8 mouse cellular contexts compared by ENCODE assay signal in genomic region chr5:100500458-100500961, GRCm38 (mm10). TPM values are rescaled to one million over a fixed set of nuclear protein-coding genes. Genes with fewer than 3 reads are reported as not detected.
DNase-seq lines count a peak whose midpoint lies in the region; ATAC-seq and TF ChIP-seq lines count a peak whose summit lies in the region.

Lin54 (minus strand) TSS chr5:100500639.

- no peak for TF ChIP-seq CTCF in cerebellum, adult 2 months (IDR thresholded peaks at IDR 0.05; ENCODE audit: borderline replicate concordance, insufficient read depth, low read depth, low read length)
- TF ChIP-seq CTCF in forebrain, postnatal 0 days (IDR thresholded peaks at IDR 0.05; ENCODE audit: low read depth): peak; percentile 58
- no peak for TF ChIP-seq CTCF in olfactory bulb, adult 2 months (IDR thresholded peaks at IDR 0.05; ENCODE audit: insufficient read depth, low read depth, low read length)

- H3K4me2 ChIP-seq in forebrain, postnatal 0 days (ENCODE audit: low read depth): peak within 1 kb of the TSS; percentile 90
- peak within 1 kb of the TSS; percentile 90 for H3K4me2 ChIP-seq in lung, embryonic 15.5 days

- peak within 1 kb of the TSS; percentile 39 for H3K9ac ChIP-seq in forebrain, postnatal 0 days
- H3K9ac ChIP-seq in lung, embryonic 15.5 days: peak within 1 kb of the TSS; percentile 59

- H3K27ac ChIP-seq in cerebellum, adult 2 months (ENCODE audit: insufficient read depth, low read length): no peak within 1 kb of the TSS
- peak within 1 kb of the TSS; percentile 64 for H3K27ac ChIP-seq in forebrain, postnatal 0 days (ENCODE audit: low read depth, low read length)
- peak within 1 kb of the TSS; percentile 68 for H3K27ac ChIP-seq in lung, embryonic 15.5 days
- no peak within 1 kb of the TSS for H3K27ac ChIP-seq in olfactory bulb, adult 2 months (ENCODE audit: insufficient read depth, low read depth, low read length)

- no peaks in the 10 kb centered on the region for H3K36me3 ChIP-seq in forebrain, postnatal 0 days (ENCODE audit: insufficient read depth)
- no peaks in the 10 kb centered on the region for H3K36me3 ChIP-seq in lung, embryonic 15.5 days

- 0 out of 2 replicates have a peak, but pooled peaks have one; percentile 32 for TF ChIP-seq POLR2A in cerebellum, adult 2 months (IDR thresholded peaks at IDR 0.05; ENCODE audit: borderline replicate concordance, insufficient read depth, low read length)
- TF ChIP-seq POLR2A in olfactory bulb, adult 2 months (IDR thresholded peaks at IDR 0.05; ENCODE audit: insufficient read depth, low read depth, low read length): peak; percentile 47; the same call in 1 of the 2 replicates

- ATAC-seq in forebrain, postnatal 0 days: peak; percentile 96
- ATAC-seq in lung, embryonic 15.5 days (ENCODE audit: borderline replicate concordance, extremely low read depth, low FRiP score, low TSS enrichment): peak; percentile 96

- H3K4me3 ChIP-seq in cerebellum, adult 2 months (replicated peaks; ENCODE audit: insufficient read depth, low read depth, low read length): peak within 1 kb of the TSS; percentile 77
- peak within 1 kb of the TSS; percentile 94 for H3K4me3 ChIP-seq in forebrain, postnatal 0 days (ENCODE audit: low read depth, low read length)
- H3K4me3 ChIP-seq in lung, embryonic 15.5 days: peak within 1 kb of the TSS; percentile 67
- H3K4me3 ChIP-seq in olfactory bulb, adult 2 months (ENCODE audit: insufficient read depth, low read depth, low read length): peak within 1 kb of the TSS; percentile 75

- peak; percentile 78 for DNase-seq in MEL-GATA-1-ER (ENCODE audit: extremely low read depth, low read depth)
- peak; percentile 90 to 92 for DNase-seq in cerebellum, adult 2 months
- DNase-seq in forebrain, postnatal 0 days: peak; percentile 92
- peak; percentile 91 for DNase-seq in heart, postnatal 4 days
- DNase-seq in layer of hippocampus, adult 9-10 months (ENCODE audit: low spot score): peak; percentile 75
- DNase-seq in thymus, adult 18-20 months: peak; percentile 82 to 91

- H3K4me1 ChIP-seq in cerebellum, adult 2 months (ENCODE audit: control insufficient read depth, insufficient read depth, low read length): no peaks in the 10 kb centered on the region
- H3K4me1 ChIP-seq in forebrain, postnatal 0 days (ENCODE audit: insufficient read depth): peaks cover 18% of the 10 kb centered on the region
- peaks cover 20% of the 10 kb centered on the region for H3K4me1 ChIP-seq in lung, embryonic 15.5 days
- H3K4me1 ChIP-seq in olfactory bulb, adult 2 months (ENCODE audit: control insufficient read depth, insufficient read depth, low read length): 0 out of 2 replicates have a peak, but pooled peaks cover 2% of the 10 kb centered on the region

- no peaks in the 10 kb centered on the region for H3K27me3 ChIP-seq in cerebellum, adult 2 months (ENCODE audit: control insufficient read depth, insufficient read depth, low read length)
- no peaks in the 10 kb centered on the region; the same call in 1 of the 2 replicates for H3K27me3 ChIP-seq in forebrain, postnatal 0 days (ENCODE audit: insufficient read depth, low read length)
- H3K27me3 ChIP-seq in lung, embryonic 15.5 days: no peaks in the 10 kb centered on the region

- H3K9me3 ChIP-seq in forebrain, postnatal 0 days (ENCODE audit: low read length): no peaks in the 10 kb centered on the region
- no peaks in the 10 kb centered on the region for H3K9me3 ChIP-seq in lung, embryonic 15.5 days

- whole genome bisulfite sequencing in cerebellum, adult 2 months: 1% methylated on average over 44 of the region's 60 CpGs
- 8% methylated on average over 54 of the region's 60 CpGs for WGBS in forebrain, postnatal 0 days
- under 1% methylated on average over 55 of the region's 60 CpGs for WGBS in lung, embryonic 15.5 days
- 1% methylated on average over 60 of the region's 60 CpGs for WGBS in olfactory bulb, adult 2 months

RNA-seq across cellular contexts. Expression of gene Lin54, which starts in this region (rescaled TPM):
- 6.1 and 7.7 TPM in 2 replicates for polyA plus RNA-seq in cerebellum, adult 2 months (2012; rRNA removed)
- 14.0 and 14.2 TPM in 2 replicates for total RNA-seq in forebrain, postnatal 0 days (2014; rRNA removed)
- polyA plus RNA-seq in forebrain, postnatal 0 days (2015; fragmentation: Nextera tagmentation; extraction: Ambion mirVana): 4.8 and 7.2 TPM in 2 replicates
- 10 to 100 TPM; 20.7 to 20.9 TPM for total RNA-seq in heart, postnatal 4 days (2021)
- 12.5 and 14.3 TPM in 2 replicates for polyA plus RNA-seq in lung, embryonic 15.5 days (2015; fragmentation: Nextera tagmentation; extraction: Ambion mirVana)
- not detected in 2 replicates for polyA plus RNA-seq in olfactory bulb, adult 2 months (2012; ENCODE audit: insufficient read depth, insufficient read length, low replicate concordance, missing spikeins)

Comparison
In these comparisons a context has a peak if more than half of its experiments do, and no peak if none do; other contexts are left out.
1. H3K27ac ChIP-seq: peak in forebrain, postnatal 0 days (single experiment) and lung, embryonic 15.5 days (single experiment); none in cerebellum, adult 2 months (single experiment) and olfactory bulb, adult 2 months (single experiment).
2. Peak in every context shown above with its lines, with median percentiles within 50 percentile points of each other: DNase-seq and H3K4me3 ChIP-seq.